Mouse (Mus musculus) gonadal fat pad, adult 2 months (tissue): Measurements from ENCODE around the gene Chst14. TPM values are rescaled to one million over a fixed set of nuclear protein-coding genes. Genes with fewer than 3 reads are reported as not detected.
A peak's percentile ranks its signal among the peaks of the same experiment; 100 is the strongest.

ENCODE experiments used
- DNase-seq: peaks from one replicate; pipeline ENCODE4 v3.0.0-alpha.2; 2012; ENCODE audit warnings: low read depth
- polyA plus RNA-seq: library from polyadenylated mRNA; depleted of rRNA; stranded (reverse); fragments of >200 nt; gene quantifications from 2 replicates; pipeline ENCODE4 v1.2.3, GENCODE M21; 2012

Chst14 gene
- polyA plus RNA-seq, 1 experiment, result 11.8 TPM

DNA sequence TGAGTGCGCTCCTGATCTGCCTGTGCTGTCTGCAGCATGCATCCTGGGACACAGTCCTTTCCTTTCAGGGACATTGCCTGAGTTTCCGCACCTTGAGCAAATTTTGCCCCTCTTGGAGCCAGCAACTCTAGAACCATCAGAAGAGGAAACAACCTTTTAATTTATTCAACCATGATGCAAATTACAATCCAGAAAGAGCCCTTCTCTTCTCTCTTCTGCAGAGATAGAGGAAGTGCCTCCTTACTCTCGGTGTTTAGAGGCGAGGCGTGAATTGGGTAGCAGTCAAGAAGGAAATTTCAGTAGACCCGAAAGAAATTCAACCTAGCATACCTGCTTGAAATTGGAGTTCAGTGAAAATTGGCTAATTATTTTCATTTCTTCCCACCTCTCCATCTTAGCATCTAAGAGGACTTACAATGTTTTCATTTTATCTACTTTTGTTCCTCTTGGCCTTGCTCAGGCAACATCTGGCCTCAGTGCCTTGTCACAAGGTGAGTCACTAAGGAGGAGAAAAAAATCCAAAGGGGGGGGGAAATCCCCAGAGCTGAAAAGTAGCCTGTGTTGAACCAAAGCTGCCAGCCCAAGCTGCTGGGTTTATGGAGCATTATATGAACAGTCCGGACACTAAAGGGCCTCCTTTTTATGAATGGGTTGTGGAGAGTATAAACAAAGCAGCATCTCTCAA is 20.7 kb upstream of the Chst14 start:
- DNase-seq, result no peak

DNA sequence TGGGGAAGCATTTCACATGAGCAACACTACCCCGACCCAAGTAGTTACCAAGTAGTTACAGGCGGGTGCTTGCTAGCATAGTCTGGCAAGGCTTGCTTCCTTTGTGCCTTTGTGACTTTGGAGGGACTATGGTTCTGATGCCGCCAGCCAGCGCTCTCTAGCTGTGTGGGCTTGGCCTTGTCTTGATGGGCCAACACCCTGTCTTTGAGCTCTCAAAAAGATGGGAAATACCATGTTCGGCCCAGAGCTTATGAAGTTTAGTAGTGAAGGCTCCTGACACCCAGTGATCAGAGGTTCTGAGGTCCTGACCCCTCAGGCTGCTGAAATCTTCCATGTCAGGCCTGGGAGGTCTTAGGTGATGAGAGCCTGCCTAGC is 20.2 kb upstream of the Chst14 start:
- DNase-seq, result no peak

DNA sequence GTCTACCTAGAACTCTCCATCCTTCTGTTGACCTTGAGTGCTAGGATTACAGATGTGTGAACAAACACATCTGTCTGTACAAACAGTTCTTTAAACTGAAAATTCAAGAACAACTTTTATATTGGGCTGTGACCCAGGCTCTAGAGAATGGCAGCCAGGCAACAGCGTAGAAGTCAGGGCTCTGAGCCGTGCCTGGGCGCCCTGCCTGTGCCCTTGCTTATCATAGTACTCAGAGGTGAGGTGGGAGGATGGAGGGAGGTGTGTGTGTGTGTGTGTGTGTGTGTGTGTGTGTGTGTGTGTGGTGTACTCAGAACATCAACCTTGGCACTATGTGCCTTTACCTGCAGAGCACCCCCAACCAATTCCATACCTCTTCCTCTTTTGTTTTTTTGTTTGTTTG is 18.5 kb upstream of the Chst14 start:
- no peak for DNase-seq

DNA sequence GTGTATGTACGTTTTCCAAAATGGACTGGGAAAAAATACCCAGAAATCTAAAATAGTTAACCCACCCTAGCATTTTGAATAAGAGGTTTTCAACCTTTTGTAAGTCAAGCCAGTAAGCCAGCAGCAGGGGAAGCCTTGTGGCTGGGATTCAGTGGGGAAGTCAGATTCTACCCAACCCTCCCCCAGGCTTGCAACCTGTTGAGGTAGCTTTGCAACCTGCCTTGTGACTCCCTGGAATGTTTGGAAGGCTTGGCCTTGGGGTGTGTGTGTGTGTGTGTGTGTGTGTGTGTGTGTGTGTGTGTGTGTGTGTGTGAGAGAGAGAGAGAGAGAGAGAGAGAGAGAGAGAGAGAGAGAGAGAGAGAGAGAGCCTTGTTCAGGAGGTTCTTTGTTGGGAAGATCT is 17.1 kb upstream of the Chst14 start:
- no peak for DNase-seq

DNA sequence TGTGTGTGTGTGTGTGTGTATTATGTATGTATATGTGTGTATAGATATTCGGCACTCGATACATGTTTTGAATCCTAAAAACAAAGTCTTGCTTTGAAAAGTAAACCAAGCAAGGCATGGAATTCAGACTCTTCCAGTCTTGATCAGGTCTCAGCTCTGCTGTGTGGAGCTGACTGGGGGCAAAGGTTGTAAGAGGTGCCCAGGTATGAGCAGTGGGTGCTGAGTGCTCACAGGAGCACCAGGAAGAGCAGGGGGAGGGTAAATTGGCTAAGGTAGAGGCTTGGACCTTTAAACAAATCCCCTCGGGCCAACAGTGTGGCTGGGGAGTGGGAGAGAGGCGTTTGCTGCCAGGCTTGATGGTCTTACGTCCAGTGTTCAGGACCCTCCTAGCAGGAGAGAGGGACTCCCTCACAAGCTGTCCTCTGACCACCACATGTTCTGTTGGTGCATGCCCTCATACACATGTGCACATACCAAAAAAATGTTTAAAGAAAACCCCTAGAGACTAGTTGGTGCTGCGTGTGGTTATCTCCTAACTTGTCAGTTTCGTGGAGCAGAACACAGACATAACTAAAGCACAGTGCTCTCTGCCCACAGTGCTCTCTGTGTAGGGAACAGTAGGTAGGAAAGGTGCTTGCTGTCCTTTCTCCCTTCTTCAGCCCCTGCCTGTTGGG is 15.6 kb upstream of the Chst14 start:
- no peak for DNase-seq

DNA sequence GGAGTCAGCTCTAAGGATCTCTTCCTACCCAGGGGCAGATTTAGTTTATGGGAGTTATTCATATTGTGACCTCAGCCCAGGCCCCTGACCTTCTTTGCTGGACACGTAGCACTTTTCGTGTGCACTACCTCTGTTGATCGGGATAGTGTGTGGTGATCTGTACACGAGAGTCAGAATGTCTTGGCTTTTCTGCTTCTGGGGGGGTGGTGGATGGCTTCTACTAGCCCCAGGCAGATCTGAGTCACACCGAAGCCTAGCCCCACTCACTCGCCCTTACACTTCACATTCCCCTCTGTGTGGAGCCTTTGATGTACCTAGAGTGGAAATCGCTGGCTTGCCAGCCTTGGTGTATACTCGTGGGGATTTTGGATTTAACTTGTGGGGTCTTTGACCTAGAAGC is 13.6 kb upstream of the Chst14 start:
- no peak for DNase-seq

DNA sequence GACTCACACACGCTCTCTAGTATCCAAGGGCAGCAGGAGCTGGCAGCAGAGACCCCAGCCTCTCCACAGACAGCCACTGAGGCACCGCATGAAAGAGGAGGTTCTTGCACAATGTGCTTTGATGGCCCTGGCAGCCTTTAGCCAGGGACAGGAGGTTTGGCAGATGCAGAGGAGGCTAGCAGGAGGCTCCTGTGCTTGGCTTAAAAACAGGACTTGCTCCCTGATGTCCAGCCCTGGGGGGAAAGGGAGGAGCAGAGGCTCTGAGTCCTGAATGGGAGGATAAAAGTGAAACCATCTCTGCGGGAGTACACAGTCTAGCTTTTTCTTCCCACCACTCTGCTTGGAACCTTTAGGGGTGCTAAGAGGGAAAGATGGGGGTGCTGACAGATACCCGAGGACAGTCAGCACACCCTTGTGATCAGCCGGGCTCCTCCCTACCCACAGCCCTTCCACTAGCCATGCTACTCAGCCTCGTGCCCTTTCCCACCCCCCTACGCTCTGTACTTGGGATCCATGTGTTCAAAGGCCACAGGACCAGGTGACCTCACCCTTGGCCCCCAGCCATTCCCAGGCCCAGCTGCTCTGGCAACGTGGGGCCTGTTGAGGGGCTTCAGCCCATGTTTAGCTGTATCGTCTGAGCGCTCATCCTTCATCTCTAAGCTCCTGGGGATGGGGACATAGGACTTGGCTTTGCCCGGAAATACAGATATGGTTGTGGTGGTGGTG is 12.6 kb upstream of the Chst14 start:
- peak; percentile 62 for DNase-seq

DNA sequence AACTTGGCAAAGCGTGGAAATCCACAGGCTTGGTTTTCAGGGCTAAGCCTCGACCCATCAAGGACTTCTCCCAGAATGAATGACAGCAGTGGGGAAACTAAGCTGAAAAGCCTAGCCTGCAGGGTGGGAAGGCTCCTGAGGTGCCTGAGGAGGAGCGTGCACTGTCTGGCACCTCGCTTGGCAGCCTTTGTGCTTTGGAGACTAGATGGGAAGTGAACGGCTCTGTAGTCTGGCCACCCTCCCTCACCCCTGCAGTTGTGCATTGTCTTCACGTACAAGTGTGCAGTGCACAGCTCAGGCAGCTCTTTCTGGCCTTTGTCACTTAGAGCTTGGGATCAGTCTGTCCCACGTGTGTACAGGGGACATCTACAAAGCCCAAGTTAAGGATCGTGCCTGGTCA is 11.6 kb upstream of the Chst14 start:
- no peak for DNase-seq

DNA sequence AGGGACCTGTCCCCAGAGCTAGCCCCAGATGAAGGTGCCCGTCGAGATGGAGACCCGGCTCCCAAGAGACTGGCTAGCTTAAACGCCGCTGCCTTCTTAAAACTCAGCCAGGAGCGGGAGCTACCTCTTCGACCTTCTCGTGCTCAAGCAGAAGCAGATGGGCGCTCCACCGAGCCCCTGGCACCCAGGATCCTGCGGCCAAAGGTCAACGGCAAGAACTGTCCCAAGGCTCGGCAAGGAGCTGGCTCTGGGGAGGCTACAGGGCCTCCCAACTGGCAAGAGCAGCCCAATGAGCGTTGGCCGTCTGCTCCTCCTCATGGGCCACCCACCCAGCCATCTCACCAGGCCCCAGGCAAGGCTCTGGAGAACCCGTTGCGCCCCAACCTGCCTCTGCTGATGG is 9.9 kb upstream of the Chst14 start:
- DNase-seq, result no peak

DNA sequence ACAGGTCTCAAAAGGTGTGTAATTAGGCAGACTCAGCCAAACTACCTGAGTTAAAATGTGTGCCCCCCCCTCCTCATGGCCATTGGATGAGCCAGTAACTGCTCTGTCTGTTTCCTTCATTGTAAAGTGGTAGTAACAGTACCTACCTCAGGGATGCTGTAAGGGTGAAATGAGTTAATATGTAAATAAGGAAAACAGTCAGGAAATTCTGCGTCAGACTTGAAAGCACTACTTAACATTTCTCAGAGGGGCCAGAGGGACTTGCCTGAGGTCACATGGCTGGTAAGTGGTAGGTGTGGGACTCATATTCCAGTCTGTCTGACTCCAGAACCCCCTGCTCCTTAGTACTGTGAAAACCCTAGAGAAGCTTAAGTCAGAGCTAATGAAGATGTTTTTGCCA is 7.8 kb upstream of the Chst14 start:
- no peak for DNase-seq

DNA sequence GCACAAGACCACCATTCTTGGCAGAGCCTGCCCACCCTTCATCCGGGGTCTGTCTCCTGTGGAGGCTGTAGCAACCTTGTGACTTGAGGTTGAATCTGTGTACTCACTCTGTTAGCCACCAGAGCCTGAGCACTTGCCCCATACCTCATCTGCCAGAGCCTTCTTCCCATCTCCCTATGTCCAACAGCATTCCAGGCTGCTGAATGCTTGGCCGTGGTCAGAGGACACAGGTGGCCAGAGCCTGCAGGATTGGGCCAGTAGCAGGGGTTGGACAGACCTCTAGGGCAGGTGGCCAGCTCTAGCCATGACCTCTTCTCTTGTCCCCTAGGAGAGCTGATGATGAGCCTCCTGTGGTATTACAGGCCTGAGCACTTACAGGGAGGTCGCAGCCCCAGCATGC is 5.9 kb upstream of the Chst14 start:
- no peak for DNase-seq

DNA sequence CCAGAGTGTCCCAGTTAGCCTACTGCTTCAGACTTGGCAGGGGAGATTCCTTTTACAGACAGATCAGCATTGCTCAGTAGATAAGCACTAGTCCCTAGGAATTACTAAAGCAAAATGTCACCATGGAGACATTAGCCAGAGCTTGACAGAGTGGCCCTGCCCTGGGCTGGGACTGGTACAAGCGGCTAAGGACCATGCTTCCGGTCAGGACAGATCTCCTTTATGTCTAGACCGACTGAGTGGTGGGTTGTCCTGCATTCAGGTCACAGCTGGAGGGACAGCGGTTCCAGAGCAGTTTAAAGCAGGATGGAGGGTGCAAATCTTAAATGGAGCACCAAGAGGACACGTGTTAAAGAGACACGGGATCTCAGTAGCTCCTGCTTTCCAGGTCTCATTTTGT is 344 bp upstream of the Chst14 start:
- DNase-seq, result no peak

DNA sequence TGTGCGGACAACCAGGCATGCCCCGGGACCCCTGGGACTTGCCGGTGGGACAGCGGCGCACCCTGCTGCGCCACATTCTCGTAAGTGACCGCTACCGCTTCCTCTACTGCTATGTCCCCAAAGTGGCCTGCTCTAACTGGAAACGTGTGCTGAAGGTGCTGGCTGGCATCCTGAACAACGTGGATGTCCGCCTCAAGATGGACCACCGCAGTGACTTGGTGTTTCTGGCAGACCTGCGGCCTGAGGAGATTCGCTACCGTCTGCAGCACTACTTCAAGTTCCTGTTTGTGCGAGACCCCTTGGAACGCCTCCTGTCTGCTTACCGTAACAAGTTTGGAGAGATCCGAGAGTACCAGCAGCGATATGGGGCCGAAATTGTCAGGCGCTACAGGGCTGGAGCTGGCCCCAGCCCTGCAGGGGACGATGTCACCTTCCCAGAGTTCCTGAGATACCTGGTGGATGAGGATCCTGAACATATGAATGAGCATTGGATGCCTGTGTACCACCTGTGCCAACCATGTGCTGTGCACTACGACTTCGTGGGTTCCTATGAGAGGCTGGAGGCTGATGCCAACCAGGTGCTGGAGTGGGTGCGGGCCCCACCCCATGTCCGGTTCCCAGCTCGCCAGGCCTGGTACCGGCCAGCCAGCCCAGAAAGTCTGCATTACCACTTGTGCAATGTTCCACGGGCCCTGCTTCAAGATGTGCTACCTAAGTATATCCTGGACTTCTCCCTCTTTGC is 873 bp downstream of the Chst14 start:
- no peak for DNase-seq

DNA sequence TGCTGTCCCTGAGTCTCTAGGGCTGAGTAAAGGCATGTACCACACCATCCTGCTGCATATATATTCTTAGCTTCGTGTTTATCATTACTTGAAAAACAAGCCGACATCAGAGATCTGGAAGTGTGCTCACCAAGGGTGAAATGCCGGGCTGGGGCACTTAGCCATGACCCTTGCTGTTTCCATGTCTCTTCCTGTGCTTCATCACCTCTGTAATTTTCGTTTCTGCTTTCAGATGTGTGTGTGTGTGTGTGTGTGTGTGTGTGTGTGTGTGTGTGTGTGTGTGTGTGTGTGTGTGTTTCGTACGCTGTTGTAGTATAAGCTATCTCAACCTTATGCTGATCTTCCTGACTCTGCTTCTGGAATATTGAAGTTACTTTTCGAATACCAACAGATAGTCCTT is 15.0 kb downstream of the Chst14 start:
- DNase-seq, result no peak

DNA sequence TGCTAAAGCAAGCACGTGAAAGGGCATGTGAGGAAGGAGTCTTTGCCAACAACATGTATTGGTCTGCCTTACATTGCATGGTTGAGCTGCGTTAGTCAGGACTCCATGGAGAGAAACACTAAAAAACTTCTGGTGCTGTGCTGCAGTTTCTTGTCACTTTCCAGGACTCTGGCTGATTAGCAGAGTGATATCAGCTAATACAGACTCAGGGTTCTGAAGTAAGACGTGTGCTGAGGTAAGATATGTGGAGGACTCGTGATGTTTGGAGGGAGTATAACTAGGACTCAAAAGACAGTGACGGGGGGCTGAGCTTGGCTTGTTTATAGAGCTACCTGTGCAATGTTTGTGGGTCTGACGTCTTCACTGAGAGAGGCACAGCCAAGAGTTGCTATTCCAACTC is 16.9 kb downstream of the Chst14 start:
- no peak for DNase-seq

DNA sequence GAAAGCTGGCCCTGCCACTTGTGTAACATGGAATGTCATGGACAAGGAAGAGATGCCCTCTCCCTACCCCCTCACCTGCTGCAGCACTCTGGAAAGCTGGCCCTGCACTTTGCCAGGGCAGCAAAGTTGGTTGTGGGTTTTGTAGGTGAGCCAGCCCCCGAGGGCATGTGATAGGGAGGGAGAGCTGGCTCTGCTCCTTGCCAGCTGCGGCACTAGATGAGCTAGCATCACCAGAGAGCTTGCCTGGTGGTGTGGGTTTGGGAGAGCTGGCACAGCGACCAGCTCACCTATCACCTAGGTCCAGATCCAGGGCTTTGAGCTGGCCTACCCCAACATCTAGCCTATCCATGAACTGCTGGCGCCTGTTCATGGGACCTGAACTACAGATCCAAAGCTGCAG is 22.5 kb downstream of the Chst14 start:
- peak; percentile 81 for DNase-seq

DNA sequence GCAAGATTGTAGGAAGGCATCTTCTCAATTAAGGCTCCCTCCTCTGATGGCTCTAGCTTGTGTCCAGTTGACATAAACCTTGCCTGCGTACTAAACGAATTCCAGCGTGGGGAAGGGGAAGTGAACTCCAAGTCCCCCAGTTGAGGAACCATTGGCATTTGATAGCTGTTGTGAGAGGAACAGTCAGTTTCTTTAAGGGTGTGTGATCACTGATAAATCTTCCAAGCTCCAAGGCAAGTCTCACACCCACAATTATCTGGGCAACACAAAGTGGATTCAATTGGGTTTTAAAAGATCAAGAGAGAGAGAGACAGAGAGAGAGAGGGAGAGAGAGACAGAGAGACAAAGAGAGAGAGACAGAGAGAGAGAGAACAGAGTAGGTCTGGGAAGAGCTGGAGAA is 23.4 kb downstream of the Chst14 start:
- no peak for DNase-seq

DNA sequence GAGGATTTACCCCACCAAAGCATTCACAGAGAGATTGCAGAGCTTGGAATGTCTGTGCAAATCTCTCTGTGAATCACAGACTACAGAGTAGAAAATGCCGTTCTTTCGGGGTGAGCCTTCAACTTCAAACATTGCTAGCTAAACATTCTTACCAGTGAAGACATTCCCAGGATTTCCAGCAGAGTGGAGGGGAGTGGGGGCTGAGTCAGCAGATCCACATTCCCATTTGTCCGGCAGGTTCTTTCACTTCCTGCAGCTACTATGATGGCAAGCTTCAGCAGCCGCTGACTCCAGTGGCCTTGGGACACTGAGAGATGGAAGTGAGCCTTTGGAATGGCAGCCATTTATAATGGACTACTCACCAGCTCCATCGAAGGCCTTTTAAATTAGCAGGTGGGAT is 30.2 kb downstream of the Chst14 start:
- DNase-seq, result no peak

DNA sequence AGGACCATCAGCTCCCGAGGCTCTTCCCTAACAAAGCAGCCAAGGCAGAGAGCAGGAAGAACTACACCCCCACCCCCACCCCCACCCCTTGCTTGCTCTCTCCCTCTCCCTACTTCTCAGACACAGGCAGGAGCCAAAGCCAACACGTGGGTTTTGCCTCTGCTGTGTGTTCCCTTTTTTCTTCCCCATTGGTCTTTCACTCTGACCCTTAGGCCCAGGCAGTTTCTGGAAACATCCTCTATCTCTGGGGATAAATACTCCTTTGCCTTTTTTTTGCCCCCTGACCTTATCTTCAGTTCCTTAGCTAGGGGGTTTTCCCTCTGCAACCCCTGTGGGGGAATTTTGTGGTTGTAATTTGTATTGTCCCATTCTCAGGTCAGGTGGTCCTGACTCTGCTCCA is 33.3 kb downstream of the Chst14 start:
- DNase-seq, result no peak

DNA sequence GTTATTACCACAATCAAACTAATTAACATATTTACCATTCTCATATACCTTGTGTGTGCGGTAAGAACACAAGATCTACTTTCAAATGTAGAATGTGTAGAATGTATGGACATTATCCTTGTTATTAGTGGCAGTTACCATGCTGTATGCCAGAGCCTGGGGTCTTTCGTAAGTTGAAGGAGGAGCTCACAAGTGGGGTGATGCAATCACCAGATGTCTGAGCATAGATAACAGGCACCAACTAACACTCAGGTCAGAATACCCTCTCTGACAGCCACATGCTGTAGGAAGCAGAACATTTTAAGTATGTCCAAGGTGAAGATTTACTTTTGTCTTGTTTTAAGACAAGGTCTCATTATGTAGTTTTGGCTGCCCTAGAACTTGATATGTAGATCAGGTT is 34.1 kb downstream of the Chst14 start:
- no peak for DNase-seq

DNA sequence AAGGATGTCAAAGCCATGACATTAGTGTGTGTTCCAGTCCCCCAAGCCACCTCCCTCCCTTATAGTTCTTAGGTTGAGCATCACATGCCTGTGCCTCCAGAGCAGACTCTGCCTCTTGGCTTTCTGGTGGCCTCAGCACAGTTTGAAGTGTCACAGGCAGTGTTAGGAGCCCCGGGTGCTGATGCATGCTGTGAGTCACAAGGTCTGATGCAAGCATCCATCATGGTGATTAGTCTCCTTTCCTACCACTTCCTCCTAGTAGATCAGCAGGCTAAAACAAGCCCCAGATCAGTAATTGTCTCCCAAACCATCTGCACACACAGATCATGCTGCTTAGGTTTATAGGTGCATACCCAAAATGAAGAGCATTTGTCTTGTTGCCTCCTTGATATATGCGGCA is 35.2 kb downstream of the Chst14 start:
- no peak for DNase-seq

DNA sequence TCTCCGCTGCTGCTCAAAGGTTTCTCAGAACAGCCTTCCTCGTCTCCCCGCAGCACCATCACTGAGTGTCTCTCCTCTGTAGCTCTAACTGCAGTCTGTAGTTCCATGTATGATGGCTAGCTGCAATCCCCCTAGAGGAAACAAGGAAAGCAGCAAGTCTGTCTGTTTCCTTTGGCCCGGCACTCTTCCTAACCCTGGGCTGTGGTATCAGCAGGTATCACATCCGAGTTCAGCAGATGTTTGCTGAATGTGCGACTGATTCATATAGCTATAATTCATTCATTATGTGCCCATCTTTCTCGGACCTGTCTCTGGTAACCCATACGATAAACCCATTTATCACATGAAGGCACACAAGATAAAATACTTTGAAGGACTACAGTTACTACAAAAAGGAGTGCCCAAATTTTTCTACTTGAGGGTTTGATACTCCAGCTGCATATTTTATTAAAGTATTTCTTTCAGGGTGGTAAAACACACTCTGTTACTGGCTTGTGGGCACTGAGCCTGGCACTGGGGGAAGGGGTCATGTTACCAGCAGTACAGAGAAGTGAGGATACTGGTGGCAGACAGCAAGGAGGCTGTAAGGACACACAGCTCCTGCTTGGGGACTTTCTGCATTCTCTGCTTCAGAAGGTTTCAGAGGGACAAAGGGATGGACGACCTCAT is 36.8 kb downstream of the Chst14 start:
- DNase-seq, result no peak
